Mouse (Mus musculus): ENCODE data around the gene Ecd. TPM values are rescaled to one million over a fixed set of nuclear protein-coding genes. Genes with fewer than 3 reads are reported as not detected.
"Not testable (repeated sequence)": the region's sequence is repeated elsewhere in the genome, so short reads cannot be mapped to it uniquely, and the experiment has no call there.

Gene Ecd
- total RNA-seq, 4 experiments from 2014 or later = 35.1 to 40.1 (median 37.5) TPM

GRCm38 (mm10) chr14:20328474-20328873 lies 19.4 kb downstream of the Ecd start:
- no peak for DNase-seq (ENCODE audit: low spot score in 2 of 2)

DNA sequence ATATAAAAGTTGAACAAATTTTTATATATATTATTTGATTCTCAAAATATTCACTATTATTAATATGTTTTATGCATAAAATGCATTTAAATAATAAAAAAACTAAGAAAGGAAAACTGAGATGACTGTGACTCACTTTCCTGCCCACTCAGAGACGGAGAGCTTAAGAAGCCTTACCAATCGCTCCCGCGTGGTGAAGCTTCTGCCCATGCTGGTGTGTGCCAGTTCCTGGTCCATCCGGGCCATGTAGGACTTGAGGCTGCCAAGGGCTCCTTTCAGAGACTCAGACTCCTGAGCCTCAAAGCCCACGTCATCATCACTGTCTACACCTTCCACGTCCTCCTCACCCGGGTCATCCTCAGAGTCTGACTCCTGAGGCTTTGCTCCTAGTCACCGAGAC lies 23.7 kb downstream of the Ecd start:
- DNase-seq (ENCODE audit: low spot score in 2 of 2) = no peak

DNA sequence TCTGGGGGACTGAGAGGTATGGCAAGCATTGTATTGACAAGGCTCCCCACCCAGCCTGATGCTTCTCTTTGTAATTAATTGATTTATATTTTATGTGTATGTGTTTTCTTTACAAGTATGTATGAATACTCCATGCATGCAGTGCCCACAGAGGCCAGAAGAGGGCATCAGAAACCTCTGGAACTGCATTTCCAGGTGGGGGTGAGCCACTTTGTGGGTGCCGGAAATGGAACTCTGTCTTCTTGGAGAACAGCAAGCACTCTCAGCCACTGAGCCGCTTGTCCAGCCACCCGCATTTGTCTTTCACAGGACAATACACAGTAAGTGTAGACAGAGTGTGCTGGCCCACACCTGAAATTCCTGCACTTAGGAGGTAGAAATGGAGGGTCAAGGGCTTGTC lies 28.5 kb downstream of the Ecd start:
- no peak for DNase-seq (ENCODE audit: low spot score in 2 of 2)

DNA sequence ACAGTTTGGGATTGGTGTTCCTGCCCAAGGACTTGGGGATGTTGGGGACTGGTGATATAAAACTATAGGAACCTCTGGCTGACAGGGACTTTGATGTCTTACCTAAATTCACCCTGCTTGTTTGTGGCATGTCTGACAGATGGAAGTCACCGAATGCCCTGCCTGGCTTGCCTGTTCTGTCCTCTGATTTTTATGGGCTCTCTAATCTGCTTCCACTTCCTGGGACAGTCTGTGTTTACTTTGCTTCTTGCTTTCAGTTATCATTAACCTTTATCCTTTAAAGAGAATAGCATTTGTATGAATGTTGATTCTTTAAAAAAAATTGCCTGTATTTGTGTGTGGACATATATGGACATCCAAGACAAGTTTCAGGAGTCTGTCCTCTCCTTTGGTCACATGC lies 32.8 kb downstream of the Ecd start:
- DNase-seq (ENCODE audit: low spot score in 2 of 2) = no peak

- DNase-seq (ENCODE audit: low spot score in 2 of 2) = not testable (repeated sequence)
Measured at GRCm38 (mm10) chr14:20305085-20305484, 42.8 kb downstream of the Ecd start.

DNA sequence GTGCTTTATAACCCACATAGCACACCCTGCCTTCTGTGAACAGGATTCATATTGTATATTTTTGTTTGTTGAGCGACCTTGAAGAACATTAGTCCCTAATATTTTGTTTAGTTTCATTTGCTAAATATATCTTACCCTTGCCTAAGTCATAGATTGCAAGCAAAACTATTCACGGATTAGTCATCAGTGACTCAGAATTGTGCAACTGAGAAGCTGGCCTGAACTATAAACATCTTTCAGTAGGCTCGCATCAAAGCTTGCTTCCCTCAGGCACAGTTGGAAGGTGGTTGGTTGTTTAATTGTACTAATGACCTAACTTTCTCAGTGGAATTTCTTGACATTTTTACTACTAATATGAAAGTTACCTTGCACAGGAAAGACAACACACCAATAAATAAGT lies 49.8 kb downstream of the Ecd start:
- DNase-seq (ENCODE audit: low spot score in 2 of 2) = no peak

DNA sequence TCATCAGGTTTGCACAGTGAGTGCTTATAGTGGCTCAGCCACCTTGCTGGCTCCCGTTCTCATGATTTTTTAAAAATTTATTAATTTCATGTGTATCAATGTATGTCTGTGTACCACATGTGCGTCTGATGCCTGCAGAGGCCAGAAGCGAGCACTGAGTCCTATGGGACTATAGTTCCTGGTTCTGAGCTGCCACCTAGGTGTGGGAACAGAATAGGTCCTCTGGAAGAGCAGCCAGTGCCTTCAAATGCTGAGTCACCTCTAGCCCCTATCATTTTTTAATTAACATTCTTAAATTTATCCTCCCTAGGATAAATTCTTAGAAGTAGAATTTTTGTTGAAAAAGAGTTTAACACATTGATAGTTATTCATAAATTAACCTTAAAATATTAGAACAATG lies 50.3 kb downstream of the Ecd start:
- no peak for DNase-seq (ENCODE audit: low spot score in 2 of 2)

- DNase-seq (ENCODE audit: low spot score in 2 of 2) = no peak
Measured at GRCm38 (mm10) chr14:20294947-20295346, 53.0 kb downstream of the Ecd start.

- peak; percentile 76 to 80 for DNase-seq (ENCODE audit: low spot score in 2 of 2)
Measured at GRCm38 (mm10) chr14:20294117-20294892, 53.6 kb downstream of the Ecd start, which contains the start of gene Nudt13. Nudt13 (plus strand) TSS chr14:20294697.

GRCm38 (mm10) chr14:20291391-20291790 lies 56.5 kb downstream of the Ecd start:
- no peak for DNase-seq (ENCODE audit: low spot score in 2 of 2)

Other genes with a start within 250 kb of the Ecd start
- 1 to 10 TPM; 2.8 to 3.9 (median 3.1) TPM for gene Saysd1, start 209.6 kb downstream of the Ecd start, total RNA-seq (2022)
- 1 to 10 TPM in 1 of 4 experiments, under 1 TPM in 3; 0.36 to 1.1 (median 0.61) TPM for gene Kcnk5, start 166.3 kb downstream of the Ecd start, total RNA-seq (2022)
- not detected for gene Kcnk16, start 78.9 kb downstream of the Ecd start, total RNA-seq (2022)
- 10 to 100 TPM; 27.8 to 32.6 (median 28.4) TPM for gene Nudt13, start 53.4 kb downstream of the Ecd start, total RNA-seq (2022)
- gene Fam149b, start within 50 bp of the Ecd start, total RNA-seq (2022) = 10 to 100 TPM; 18.9 to 22.9 (median 21.4) TPM
- 10 to 100 TPM in 3 of 4 experiments, 1 to 10 TPM in 1; 8.8 to 12.0 (median 11.3) TPM for gene Dnajc9, start 40.8 kb upstream of the Ecd start, total RNA-seq (2022)
- gene Mrps16, start 45.5 kb upstream of the Ecd start, total RNA-seq (2022) = 10 to 100 TPM; 50.4 to 57.5 (median 51.0) TPM
- gene Cfap70, start 104.1 kb upstream of the Ecd start, total RNA-seq (2022) = under 1 TPM; 0.11 to 0.29 (median 0.21) TPM
- gene Anxa7, start 132.0 kb upstream of the Ecd start, total RNA-seq (2022) = 10 to 100 TPM; 50.9 to 69.9 (median 56.2) TPM
- 100 to 1,000 TPM; 250 to 371 (median 286) TPM for gene Mss51, start 148.8 kb upstream of the Ecd start, total RNA-seq (2022)
- gene Ppp3cb, start 198.5 kb upstream of the Ecd start, total RNA-seq (2022) = 100 to 1,000 TPM; 187 to 242 (median 207) TPM